Mouse (Mus musculus) retina, postnatal 1 day (tissue): ENCODE measurements around the gene Hcn2.
A peak's percentile ranks its signal among the peaks of the same experiment; 100 is the strongest.

Source experiments
- DNase-seq: peaks from one replicate; pipeline ENCODE4 v3.0.0-alpha.2; 2012

Hcn2 gene

DNA sequence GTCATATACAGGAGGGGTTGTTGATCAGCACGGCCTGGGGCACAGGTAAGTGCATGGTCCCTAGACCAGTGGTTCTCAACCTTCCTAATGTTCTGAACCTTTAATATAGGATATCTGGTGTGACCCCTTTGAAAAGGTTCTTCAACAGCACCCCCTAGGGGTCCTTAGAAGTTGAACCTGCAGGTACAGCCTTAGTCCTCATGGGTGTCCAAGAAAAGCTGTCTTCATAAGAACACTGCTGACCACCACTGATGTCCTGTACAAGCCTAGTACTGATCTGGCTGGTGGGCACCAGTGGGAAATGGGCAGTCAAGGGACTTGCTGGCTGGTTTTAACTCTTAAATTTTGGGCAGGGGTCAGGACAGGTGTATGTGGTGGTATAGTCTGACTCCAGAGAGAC is 4.4 kb upstream of the Hcn2 start:
- DNase-seq, result peak; percentile 48

DNA sequence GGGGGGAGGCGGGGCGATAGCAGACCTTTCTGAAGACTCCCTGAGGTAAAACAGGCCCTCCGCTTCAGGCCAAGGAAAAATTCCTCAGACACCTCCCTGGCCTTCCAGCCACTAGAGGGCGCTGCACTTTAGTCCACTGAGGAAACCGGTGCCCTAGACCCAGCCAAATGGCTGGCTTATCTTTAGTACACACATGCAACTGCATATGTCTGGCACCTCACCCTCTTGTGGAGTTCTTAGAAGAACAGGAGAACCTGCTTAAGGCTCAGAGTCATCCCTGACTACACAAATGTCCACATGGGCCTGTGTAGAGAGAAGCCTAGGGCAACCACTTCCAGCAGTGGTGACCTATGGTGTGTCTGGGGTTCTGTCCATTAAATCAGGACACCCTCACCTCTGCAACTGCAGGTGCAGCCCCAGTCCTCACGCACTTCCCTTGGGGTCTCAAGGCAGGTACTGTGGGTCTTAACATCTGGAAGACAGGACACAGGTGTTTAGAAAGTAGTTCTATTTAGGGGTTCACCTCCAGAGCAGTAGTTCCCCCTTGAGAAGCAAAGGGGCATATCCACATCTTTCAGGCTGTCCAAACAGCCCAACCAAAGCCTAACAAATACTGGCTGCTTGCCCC is 3.8 kb upstream of the Hcn2 start:
- peak; percentile 85 for DNase-seq

- DNase-seq, result no peak
Observed at GRCm38 (mm10) chr10:79713163-79713562, 3.3 kb upstream of the Hcn2 start.

GRCm38 (mm10) chr10:79714996-79715395 is 1.4 kb upstream of the Hcn2 start:
- DNase-seq, result peak; percentile 67

GRCm38 (mm10) chr10:79716988-79717355 is 538 bp downstream of the Hcn2 start:
- peak; percentile 53 for DNase-seq

DNA sequence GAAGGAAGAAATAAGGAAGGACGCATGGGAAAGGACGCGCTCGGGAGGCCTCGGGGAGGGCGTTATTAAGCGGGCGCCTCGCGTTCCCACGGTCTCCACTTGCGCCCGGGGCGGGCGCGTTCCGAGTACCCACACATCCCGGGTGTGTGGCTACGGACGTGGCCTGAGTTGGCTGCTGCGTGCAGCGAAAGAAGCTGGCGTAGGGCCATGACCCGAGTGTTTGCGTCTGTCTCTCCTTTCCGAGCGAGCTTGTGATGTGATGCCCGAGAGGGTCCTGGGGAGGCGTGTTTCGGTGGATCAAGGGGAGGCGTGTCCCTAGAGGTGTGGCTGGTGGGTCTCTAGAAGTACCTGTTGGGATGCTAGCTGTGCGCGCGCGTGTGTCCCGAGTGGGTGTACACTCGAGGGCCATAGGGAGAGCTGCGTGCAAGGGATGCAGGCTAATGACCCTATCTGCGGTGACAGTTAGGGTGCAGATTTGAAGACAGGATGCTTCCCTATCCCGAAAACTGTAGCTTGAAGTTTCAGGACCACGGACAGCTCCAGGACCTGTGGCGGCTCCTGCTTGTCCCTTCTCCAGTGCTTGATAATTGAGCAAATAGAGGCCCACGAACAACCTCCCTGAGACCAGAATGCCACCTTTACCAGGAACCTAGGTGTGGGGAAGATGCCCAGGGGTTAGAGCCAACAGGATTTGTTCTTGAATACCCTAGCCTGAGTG is 1.4 kb downstream of the Hcn2 start:
- DNase-seq, result peak; percentile 81

- DNase-seq, result no peak
Observed at GRCm38 (mm10) chr10:79721089-79721488, 4.7 kb downstream of the Hcn2 start.

DNA sequence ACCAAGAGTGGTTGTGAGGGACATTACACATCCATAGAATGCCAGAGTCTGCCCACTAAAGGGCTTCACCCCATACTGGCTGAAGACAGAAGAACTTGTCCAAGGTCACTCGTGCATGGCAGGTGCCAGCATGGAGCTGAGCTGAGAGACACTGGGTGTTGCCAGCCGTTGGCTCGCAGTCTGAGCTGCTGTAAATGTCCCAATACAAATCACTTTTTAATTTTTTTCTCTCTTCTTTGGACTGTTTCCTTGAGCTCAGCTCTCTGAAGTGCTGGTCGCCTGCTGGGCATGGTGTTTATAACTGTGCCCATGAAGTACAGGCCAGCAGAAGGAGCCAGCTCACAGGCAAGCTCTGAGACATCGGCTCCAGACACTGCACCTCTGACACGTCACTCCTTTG is 6.6 kb downstream of the Hcn2 start:
- no peak for DNase-seq

DNA sequence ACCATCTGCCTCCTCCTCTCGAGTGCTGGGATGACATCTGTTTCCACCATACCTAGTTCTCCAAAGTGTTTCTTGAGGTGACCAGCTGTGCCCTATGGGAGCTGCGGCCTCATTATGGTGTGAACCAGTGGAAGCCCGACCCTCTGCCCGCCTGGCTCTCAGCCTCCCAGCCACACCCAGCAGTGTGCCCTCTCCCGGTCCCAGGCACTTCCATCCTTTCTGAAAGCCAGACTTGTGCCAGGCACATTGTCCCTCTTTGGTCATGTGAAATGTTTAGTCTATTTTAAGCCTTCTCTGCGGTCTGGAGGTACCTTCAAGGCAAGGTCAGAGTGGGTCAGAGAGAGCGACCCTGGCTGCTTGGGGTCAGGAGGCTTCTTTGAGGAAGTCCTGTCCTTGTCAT is 7.3 kb downstream of the Hcn2 start:
- DNase-seq, result no peak

DNA sequence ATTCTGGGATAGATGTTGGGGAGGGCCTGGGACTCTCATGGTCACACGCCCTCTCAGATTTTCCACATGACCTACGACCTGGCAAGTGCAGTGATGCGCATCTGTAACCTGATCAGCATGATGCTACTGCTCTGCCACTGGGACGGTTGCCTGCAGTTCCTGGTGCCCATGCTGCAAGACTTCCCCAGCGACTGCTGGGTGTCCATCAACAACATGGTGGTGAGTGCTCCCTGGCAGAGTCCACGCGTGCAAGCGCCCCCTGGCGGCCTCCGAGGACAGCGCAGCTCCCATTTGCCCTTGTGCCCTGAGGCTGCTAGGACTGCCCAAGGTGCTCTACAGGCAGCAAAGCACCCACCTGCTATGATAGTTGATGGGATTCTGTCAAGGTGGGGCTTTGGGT is 9.7 kb downstream of the Hcn2 start:
- peak; percentile 65 for DNase-seq

DNA sequence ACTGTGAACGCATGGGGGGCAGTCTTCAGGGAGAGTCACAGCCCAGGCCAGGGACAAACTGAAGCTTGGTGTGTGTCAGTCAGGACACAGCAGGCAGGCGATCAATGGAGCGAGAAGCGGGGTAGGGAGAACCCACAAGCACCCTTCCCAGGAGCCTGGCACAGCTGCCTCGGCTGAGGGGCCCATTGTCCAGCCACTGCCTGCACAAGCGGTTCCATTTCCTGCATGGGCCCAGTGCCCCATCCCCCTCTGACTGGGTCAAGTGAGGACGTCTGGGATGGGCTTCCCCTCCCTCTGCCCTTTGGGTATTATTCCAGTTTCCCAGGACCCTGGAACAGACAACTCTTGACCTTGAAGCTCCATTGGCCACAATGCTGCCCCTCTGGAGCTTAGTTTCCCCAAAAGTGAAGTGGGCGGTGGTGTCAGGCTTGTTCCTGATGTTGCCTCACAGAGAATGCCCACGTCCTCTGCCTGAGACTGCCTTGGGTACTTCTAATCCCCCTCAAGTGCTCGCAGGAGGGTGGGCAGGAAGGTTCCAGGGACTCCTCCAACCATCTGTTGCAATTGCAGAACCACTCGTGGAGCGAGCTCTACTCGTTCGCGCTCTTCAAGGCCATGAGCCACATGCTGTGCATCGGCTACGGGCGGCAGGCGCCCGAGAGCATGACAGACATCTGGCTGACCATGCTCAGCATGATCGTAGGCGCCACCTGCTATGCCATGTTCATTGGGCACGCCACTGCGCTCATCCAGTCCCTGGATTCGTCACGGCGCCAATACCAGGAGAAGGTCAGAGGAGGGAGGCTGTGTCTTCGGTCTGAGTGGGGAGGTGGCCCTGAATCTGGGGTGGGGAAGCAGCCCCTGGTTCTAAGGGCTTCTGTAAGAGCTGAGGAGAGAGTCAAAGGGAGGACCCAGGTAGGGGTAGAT is 12.2 kb downstream of the Hcn2 start:
- peak; percentile 22 for DNase-seq

- DNase-seq, result no peak
Observed at GRCm38 (mm10) chr10:79729357-79729965, 13.0 kb downstream of the Hcn2 start.

GRCm38 (mm10) chr10:79732500-79732899 is 16.1 kb downstream of the Hcn2 start:
- peak; percentile 28 for DNase-seq

DNA sequence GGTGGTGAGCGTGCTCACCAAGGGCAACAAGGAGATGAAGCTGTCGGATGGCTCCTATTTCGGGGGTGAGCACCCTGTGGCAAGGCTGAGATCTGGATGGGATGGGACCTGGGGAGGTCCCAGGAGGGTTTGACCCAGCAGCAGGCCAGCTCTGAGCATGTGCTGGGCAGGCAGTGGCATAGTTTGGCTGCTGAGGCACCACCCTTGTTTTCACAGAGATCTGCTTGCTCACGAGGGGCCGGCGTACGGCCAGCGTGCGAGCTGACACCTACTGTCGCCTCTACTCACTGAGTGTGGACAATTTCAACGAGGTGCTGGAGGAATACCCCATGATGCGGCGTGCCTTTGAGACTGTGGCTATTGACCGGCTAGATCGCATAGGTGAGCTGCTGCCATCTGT is 17.4 kb downstream of the Hcn2 start:
- no peak for DNase-seq

GRCm38 (mm10) chr10:79735361-79735760 is 18.9 kb downstream of the Hcn2 start:
- peak; percentile 39 for DNase-seq

DNA sequence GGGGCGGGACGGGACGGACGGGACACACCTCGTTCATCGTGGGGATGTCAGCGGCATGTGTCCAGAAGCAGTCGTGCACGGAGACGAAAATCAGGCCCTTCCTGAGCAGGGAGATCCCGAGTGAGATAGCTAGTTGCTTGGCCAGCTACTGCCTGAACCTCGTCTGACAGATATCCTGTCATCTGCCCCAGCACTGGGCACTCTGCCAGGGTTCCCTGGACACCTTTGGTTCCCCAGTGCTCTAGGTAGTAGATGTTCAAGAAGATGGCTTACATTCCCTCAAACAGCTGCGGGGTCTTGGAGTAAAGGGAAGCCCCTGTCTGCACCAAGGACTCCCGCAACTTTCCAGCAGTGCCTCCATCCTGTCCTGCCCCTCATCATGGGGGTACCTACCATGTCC is 20.3 kb downstream of the Hcn2 start:
- DNase-seq, result no peak

DNA sequence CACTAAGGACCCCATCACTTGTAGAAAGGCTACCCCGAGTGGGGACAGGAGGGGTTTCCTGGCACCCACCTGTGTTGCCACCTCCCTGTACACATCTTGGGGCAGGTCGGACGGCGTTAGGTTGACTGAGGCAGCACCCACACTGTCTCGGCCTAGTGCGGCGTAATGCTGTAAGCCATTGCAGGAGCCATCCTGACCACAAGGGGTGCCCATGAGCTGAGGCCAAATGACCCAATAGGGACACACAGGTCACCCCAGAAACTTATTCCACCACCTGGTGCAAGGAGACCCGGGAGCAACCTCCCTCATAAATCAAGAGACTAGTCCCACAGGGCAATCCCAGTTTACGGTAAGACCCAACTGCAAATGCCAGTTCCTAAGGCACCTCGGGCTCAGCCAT is 21.8 kb downstream of the Hcn2 start:
- peak; percentile 50 for DNase-seq

GRCm38 (mm10) chr10:79739234-79739633 is 22.8 kb downstream of the Hcn2 start:
- no peak for DNase-seq

DNA sequence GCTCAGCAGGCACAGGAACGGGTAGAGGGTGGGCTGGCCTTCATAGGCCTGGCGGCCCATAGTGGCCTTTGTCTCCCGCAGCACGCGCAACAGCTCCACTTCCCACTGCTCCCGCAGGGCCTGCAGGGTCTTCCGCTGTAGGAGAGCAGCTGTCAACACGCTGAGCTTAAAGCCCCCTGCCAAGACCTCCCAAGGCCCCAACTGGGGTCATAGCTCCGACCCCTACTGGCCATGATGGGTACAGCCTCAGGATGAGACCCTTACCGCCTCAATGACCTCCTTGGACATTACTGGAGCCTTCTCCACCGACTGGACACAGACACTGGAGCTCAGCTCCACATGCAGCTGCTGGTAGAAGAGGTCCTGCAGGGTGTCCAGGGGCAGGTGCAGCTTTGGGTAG is 24.4 kb downstream of the Hcn2 start:
- peak; percentile 71 for DNase-seq

DNA sequence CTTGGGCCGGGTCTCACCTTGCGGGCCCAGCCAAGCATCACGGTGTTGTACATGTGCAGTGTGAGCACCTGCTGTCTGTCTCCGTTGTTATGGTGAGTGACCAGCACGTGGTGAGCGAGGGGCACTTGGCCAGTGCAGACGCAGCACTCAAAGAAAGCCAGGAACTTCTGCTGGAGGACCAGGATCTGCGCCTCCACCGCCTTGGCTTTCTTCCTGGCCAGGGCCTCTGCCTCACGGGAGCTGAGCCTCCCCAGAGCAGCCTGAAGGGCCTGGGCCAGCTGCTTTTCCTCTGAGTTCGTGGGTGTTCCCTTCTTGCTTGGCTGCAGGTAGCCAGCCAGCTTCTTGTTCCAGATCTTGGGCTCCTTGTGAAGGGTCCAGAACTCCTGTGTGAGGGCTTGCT is 26.7 kb downstream of the Hcn2 start:
- DNase-seq, result no peak

- DNase-seq, result no peak
Observed at GRCm38 (mm10) chr10:79743650-79744365, 27.4 kb downstream of the Hcn2 start.

GRCm38 (mm10) chr10:79745411-79745810 is 29.0 kb downstream of the Hcn2 start:
- no peak for DNase-seq
